10 mouse cellular contexts compared by ENCODE assay signal in genomic region chr2:169314396-169314930, GRCm38 (mm10).
"Had no signal": no experiment of that assay in that cellular context is flagged by ENCODE, and none has a peak within 500 bp of the region (broad histone marks: within the 10 kb centered on the region; RNA-seq: fewer than 3 reads in every experiment).

No protein-coding gene starts in this region.

- H3K27ac ChIP-seq: limb, embryonic 12.5 days; liver, embryonic 13.5 days; stomach, postnatal 0 days had no signal

- H3K4me3 ChIP-seq: limb, embryonic 12.5 days; liver, embryonic 13.5 days had no signal

- DNase-seq: kidney, postnatal 25 days; layer of hippocampus, adult 9-11 months; layer of hippocampus, postnatal 36 days; liver; liver, embryonic 13.5 days; liver, postnatal 0 days; midbrain, embryonic 14.5 days; thymus, postnatal 4 days had no signal

- H3K4me2 ChIP-seq: limb, embryonic 12.5 days; liver, embryonic 13.5 days had no signal

- H3K27me3 ChIP-seq: limb, embryonic 12.5 days; liver, embryonic 13.5 days had no signal

- H3K36me3 ChIP-seq: limb, embryonic 12.5 days; liver, embryonic 13.5 days had no signal

- H3K9me3 ChIP-seq: limb, embryonic 12.5 days; liver, embryonic 13.5 days had no signal

- H3K9ac ChIP-seq: limb, embryonic 12.5 days; liver, embryonic 13.5 days; liver, postnatal 0 days had no signal

- H3K4me1 ChIP-seq: limb, embryonic 12.5 days; liver, embryonic 13.5 days had no signal

- ATAC-seq: liver, postnatal 0 days had no signal
